Mouse (Mus musculus): ENCODE measurements around the gene Dlk2.

DNA sequence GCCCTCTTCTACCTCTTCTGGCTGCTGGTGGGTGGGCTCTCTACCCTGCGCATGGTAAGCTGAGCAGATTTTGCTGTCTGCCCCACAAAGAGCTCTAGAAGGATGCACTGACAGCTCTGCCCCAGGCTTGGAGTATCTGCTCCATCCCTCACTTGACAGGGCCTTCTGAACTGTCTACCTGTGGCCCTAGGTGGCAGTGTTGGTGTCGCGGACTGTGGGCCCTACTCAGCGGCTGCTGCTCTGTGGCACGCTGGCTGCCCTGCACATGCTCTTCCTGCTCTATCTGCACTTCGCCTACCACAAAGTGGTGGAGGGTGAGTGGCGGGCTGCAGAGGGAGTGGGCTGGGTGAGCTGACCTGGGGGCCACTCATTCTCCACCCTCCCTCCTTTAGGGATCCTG, 46.0 kb upstream of the Dlk2 start:
- TF ChIP-seq CTCF (IDR thresholded peaks at IDR 0.05; ENCODE audit: insufficient read depth, low read length), result no peak
- no peak for TF ChIP-seq POLR2A (IDR thresholded peaks at IDR 0.05; ENCODE audit: borderline replicate concordance, extremely low read depth, low read depth, low read length)
